Mouse (Mus musculus) brown adipose tissue, adult 24 weeks (tissue): ENCODE results near the gene Sgsm3. TPM values are rescaled to one million over a fixed set of nuclear protein-coding genes. Genes with fewer than 3 reads are reported as not detected.

Source experiments
- H3K27ac ChIP-seq: fragments of 200-500 bp; replicated peaks from 2 replicates; pipeline ENCODE4 v1.5.1; 2012; ENCODE audit warnings: low read depth, mild to moderate bottlenecking, low read length
- H3K4me1 ChIP-seq: fragments of 200-500 bp; 2 replicates; pipeline ENCODE4 v1.6.1; 2012; ENCODE audit warnings: low read length, mixed read lengths; ENCODE audit not compliant: control insufficient read depth, insufficient read depth, insufficient read length
- H3K4me3 ChIP-seq: fragments of 200-500 bp; 2 replicates; pipeline ENCODE4 v1.5.1; 2012; ENCODE audit warnings: low read depth, mild to moderate bottlenecking, low read length, moderate library complexity; ENCODE audit not compliant: insufficient read depth
- polyA plus RNA-seq: library from polyadenylated mRNA; stranded (reverse); fragments of >200 nt; gene quantifications from 2 replicates; pipeline ENCODE4 v1.2.4, GENCODE M21; 2012; ENCODE audit not compliant: missing spikeins, insufficient read depth, insufficient read length

The Sgsm3 gene
- polyA plus RNA-seq, 1 experiment = 5.9 TPM

DNA sequence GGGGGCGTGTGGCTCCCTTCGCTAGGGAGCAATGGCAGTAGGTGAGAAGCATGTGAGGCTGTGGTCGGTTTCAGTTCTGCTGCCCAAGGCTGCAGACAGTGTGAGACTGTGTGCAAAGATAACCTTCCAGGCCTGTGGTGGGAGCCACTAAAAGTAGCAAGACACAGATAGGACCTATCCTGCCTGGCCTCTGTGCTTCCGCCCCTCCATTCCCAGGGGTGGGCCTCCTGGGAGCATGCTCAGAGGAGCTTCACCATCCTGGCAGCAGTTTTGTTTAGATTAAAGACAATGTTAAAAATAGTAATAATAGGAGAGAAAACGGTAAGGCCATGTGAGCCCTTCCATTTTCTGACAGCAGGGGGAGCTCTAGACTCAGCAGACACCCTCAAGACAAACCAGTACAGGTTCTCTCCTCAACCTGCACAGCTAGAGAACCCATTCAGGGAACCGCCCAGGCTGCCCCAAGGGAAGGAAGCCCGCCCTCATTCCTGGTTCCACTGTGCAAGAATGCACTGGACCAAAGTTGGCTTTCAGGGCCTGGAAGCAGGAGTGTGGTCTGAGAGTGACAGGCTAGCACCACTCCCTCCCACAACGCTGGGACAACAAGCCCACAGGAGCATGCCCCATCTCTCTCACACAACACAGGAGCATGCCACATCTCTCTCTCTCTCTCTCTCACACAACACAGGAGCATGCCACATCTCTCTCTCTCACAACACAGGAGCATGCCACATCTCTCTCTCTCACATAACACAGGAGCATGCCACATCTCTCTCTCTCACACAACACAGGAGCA lies 50.0 kb downstream of the Sgsm3 start:
- no peak overlapping the region for H3K4me3 ChIP-seq
- peaks cover 3% of the 10 kb centered on the region; the same call in 1 of the 2 replicates for H3K4me1 ChIP-seq
- H3K27ac ChIP-seq = no peak overlapping the region

DNA sequence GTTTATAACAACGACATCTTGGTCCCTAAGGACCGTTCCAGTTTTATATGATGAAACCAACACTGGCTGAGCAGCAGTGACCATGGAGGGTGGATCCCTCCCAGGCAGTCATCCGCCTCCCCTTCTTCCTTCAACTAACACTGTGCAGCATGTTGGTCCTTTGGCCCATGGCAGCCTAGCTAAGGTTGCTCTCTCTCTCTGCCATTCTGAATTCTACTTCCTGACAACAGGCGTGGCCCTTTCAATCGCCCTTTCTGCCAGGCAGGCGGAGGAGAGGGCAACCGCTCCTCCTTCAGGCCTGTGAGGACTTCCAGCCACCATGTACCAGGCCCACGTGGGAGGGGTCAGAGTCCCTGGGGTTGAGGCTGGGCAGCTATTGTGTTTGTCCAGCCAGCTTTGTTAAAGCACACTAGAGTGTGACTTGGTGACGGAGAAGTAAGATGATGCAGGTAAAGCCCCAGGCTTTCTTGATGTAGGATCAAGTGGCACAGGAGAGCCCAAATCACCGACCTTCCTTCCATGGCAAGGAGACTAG lies 53.4 kb downstream of the Sgsm3 start:
- H3K4me3 ChIP-seq = no peak overlapping the region
- no peak overlapping the region for H3K27ac ChIP-seq
- H3K4me1 ChIP-seq = peaks cover 31% of the 10 kb centered on the region

DNA sequence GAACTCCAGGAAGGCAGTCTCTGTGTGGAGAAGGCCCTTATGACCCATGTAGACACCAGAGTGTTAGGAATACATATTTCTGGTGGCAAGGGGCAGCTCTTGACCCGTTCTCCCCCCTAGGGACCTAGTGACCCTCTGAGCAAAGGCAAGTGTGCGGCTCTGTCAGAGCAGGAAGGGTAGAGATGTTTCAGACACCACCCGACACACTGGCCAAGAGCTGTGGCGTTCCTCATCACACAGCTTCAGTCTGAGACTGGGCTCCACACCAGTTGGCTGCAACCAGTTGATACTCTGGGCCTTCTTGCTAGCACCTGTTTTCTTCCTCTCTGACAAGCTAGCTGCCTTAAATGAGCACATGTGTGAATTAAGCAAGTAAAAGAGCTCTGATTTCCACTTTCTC lies 54.0 kb downstream of the Sgsm3 start:
- no peak overlapping the region for H3K27ac ChIP-seq
- H3K4me3 ChIP-seq = no peak overlapping the region
- H3K4me1 ChIP-seq = peaks cover 31% of the 10 kb centered on the region

DNA sequence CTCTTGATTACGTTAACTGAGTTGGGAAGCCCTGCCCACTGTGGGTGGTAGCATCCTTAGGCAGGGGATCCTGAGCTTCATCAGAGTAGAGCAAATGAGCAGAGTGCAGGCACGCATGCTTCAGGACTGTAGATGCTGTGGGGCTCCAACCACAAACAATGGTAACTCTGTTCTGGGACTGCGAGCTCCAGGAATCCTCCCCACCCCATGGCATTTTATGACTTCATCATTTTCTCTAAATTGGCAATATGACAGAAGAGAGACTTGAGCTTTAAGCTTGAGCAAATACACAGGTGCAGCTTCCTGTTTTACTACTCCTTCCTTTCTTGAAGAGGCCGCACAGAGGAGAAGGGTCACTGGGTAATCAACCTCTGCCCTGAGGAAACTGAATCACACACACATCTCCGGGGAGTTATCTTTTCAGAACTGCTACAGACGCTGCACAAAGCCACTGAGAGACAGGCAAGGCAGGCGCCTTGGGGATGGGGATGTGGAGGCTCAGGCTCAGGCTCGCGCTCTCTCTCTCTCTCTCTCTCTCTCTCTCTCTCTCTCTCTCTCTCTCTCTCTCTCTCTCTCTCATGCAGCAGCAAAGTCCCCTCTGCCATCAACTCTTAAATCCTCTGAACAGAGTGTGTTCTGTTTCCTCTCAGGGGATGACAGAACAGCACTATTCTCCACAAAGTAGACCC lies 55.5 kb downstream of the Sgsm3 start:
- peaks cover 28% of the 10 kb centered on the region for H3K4me1 ChIP-seq
- H3K27ac ChIP-seq = no peak overlapping the region
- no peak overlapping the region for H3K4me3 ChIP-seq

DNA sequence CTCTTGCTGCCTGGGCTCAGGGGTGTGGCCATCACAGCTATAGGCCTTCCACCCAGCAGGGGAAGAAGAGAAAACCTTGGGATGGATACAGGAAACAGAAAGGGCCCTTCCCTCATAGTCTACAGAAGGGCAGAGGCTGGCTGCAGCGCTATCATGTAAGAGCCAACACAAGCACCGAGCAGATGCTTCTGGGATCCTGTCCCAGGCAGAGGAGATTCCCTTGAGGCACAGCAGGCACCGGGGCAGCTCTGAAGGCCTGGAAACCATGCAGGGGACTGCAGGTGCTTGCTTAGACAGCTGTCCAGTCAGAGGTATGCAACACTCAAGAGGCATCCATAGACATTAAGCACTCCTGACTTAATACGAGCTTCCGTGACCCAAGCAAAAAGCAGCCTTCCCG lies 56.6 kb downstream of the Sgsm3 start:
- Histone ChIP-seq H3K4me3 (no peak overlapping the region), H3K4me1 (peaks cover 28% of the 10 kb centered on the region), H3K27ac (no peak overlapping the region)

DNA sequence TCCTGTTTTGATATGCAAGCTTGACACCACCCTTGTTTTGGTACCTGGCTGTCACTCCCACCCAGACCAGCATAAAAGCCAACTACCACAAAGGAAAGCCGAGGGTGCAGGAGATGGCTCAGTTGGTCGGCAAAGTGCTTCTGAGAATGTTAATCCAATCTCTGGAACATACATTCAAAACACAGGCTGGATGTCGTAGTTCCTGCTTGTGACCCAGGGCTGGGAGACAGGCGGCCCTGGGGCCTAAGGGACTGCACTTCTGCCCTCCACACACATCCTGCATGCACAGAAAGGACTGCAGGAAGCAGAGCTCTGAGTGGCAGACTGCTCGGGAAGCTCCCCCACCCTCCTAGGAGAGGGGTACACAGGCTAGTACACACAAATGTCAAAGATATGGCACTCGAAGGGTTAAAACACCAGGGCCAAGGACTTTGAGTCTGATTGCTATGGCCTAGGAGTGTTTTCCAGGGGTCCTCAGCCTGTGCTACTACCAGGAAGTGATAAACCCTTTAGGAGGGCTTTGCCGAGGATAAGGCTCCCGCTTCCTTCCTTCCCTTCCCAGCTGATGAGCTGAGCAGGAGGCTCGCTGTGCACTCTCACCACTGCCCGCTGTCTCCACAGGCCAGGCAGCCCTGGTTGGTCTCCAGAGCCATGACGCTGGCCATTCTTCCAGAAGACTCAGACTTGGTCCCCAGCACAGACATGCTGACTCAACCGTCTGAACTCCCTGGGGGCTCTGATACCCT lies 58.0 kb downstream of the Sgsm3 start:
- no peak overlapping the region for H3K4me3 ChIP-seq
- peak overlapping the region; percentile 31 for H3K27ac ChIP-seq
- peaks cover 28% of the 10 kb centered on the region for H3K4me1 ChIP-seq

DNA sequence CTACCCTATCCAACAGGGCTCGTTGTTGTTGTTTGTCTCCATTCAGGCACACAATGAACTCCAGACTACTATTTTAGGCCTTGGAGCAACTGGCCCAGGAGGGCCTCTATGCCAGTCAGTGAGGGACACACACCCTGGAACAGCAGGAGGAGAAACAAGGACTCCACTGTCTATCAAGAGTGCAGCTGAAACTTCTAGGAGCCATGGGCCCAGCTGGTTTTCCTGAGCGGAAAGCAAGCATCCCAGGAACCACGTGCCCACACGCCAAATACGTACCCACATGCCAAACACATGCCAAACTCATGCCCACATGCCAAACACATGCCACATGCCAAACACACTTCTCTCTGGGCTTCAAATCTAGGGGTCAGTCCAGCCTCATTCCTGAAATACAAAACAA lies 60.9 kb downstream of the Sgsm3 start:
- Histone ChIP-seq H3K4me3 (no peak overlapping the region), H3K27ac (no peak overlapping the region), H3K4me1 (peaks cover 25% of the 10 kb centered on the region)

DNA sequence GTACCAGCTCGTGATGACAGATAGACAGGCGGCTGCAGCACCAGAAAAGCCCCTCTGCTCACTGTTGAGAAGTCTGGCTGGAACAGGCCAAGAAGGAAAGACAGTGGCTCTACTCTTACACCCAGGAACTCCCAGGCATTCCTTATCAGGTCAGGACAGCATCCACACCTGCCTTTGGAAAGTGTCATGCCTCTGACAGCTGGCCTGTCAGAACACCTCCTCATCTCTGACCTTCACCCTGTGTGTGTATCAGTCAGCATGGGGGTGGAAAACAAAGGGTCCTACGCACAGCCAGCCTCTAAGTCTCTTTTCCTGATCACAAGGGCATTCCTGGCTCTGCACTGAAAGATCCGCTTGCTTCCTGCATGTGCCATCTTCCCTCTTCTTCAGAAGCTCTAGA lies 64.2 kb downstream of the Sgsm3 start:
- H3K27ac ChIP-seq = no peak overlapping the region
- no peaks in the 10 kb centered on the region for H3K4me1 ChIP-seq
- H3K4me3 ChIP-seq = no peak overlapping the region

DNA sequence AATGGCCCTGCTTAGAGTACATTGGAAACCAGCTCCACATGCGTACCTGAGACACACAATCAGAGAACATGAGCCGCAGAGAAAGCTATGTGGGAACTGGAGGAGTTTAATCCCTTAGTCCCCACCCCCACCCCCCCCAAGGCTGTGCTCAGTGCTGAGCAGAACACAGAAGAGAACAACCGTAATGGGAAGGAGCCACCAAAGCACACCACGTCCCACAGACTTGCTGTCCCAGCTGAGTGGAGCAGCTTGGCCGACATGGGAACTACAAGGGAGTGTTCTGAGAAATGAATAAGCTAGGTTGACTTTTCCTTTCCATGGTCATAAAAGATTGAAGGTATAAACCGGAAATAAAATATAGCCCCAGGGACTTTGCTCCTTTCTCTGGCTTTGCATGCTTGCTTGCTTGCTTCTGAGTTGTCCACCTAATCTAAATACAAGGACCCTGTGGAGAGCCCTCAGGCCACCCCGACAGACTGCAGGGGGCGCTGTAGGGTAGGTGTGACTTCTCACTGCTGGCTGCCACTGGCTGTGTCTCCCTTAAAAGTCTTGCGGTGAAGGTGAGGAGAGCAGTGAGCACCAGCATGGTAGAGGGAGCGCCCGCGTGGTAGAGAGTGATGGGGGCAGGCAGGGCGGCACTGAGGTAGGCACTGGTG lies 64.8 kb downstream of the Sgsm3 start:
- Histone ChIP-seq H3K27ac (no peak overlapping the region), H3K4me1 (no peaks in the 10 kb centered on the region), H3K4me3 (no peak overlapping the region)

DNA sequence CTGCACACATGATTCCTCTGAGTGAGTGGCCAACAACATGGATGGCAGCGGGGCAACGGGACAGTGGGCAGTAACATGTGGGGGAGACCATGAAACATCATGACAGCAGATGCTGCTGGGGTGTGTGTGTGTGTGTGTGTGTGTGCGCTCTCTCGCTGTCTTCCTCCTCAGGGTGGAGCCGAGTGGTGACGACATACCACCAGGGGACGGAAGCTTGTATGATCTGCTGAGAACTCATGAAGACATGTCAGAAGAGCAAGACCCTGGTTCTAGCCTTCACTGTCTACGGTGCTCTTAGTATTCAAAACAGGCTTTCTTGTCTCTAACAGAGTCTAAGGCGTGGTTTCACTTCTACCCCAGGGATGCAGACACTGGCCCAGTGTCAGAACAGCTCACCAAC lies 66.9 kb downstream of the Sgsm3 start:
- peak overlapping the region; percentile 40 for H3K4me3 ChIP-seq
- peak overlapping the region; percentile 67 for H3K27ac ChIP-seq
- no peaks in the 10 kb centered on the region for H3K4me1 ChIP-seq

DNA sequence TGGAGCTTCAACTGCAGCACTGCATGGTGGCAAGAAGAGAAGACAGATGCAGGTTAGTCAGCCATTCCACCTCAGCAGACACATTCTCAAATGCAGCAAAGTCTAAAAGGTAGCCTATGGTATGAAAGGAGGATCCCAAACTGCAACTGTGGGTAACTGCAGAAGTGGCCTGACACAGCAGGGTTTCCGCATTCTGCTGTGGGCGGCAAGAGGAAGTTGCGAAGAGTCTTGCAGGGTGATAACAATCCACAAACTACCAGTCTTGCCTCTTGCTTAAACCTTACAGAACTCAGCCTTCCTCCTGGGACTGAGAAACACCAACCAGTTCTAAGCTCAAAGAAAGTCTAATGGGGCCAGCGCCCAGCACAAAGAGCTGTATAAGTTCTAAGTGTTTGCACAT lies 67.8 kb downstream of the Sgsm3 start:
- Histone ChIP-seq H3K27ac (peak overlapping the region; percentile 67), H3K4me3 (peak overlapping the region; percentile 40), H3K4me1 (peaks cover 3% of the 10 kb centered on the region; the same call in 1 of the 2 replicates)

DNA sequence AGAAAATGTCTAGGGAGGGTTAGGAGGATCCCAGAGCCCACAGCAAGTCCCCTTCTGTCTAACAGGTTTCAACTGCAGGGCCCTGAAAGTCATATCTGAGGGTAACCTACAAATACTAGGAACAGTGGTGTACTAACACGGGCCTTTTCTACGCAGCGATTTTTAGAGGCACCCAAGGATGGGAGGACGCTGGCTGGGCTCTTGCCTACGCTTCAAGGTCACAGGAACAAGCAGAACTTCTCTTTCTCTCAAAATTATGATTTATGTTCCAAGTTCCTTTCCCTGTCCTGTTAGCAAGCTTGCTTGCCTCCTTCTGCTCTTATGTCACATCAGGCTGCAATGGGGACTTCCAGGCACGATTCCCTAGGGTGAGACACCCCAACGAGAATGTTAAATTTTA lies 68.5 kb downstream of the Sgsm3 start:
- peaks cover 3% of the 10 kb centered on the region; the same call in 1 of the 2 replicates for H3K4me1 ChIP-seq
- H3K27ac ChIP-seq = peak overlapping the region; percentile 26; the same call in 1 of the 2 replicates
- no peak overlapping the region for H3K4me3 ChIP-seq

DNA sequence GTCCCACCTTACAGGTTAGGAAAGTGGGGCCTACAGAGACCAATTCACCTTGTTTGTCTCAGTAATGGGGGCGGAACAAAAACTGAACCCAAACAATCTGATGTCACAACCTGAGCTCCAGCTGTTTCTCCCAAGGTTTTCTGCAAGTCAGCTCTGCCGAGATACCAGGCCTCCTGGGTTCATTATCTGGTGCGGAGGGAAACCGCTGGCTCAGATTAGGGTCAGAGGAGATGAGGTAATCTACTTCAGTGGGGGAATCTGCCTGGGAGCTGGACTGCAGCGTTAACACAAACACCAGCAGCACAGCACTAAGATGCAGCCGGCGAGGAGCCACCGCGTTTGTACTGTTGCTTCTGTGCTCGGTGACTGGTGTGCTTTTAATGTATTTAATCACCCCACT lies 69.9 kb downstream of the Sgsm3 start:
- H3K4me3 ChIP-seq = no peak overlapping the region
- peaks cover 3% of the 10 kb centered on the region for H3K4me1 ChIP-seq
- H3K27ac ChIP-seq = no peak overlapping the region

DNA sequence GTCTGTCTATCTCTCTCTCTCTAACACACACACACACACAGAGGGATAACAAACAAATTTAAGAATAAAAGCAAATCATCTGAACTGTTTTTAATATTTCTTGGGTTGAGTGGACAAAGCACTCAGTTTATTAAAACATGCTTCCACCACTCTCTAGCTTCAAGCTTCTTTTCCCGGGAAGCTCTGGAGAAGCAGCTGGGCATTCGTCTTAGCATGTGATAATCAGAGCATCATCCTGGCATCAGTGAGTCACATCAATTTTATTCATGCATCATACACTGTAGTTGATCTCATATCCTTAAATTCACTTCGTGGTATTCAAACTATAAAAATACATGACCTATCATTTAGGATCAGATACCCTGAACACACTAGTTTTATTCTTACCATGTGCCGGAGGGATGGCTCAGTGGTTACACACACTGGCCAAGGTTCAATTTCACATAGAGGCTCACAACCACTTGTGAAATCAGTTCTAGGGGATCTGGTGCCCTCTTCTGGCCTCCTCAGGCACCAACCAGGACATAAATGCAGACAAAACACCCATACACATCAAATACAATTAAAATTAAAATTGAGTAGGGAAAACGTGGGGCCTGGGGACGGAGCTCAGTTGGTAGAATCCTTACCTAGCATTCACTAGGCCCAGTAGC lies 72.0 kb downstream of the Sgsm3 start:
- Histone ChIP-seq H3K4me3 (no peak overlapping the region), H3K27ac (no peak overlapping the region), H3K4me1 (peaks cover 3% of the 10 kb centered on the region)
